Mouse (Mus musculus) intestine, embryonic 14.5 days (tissue): ENCODE measurements around the gene Mdga2. TPM values are rescaled to one million over a fixed set of nuclear protein-coding genes. Genes with fewer than 3 reads are reported as not detected.

ENCODE experiments used
- ATAC-seq: fragments of 200-750 bp; cut with Nextera tagmentation; replicated peaks from 2 replicates; pipeline ENCODE4 v1.8.0; 2017; ENCODE audit warnings: low read depth, moderate number of reproducible peaks, moderate TSS enrichment, moderate library complexity; ENCODE audit not compliant: low FRiP score, low TSS enrichment
- DNase-seq: peaks from one replicate; pipeline ENCODE4 v3.0.0-alpha.2; 2018; ENCODE audit warnings: low spot score
- H3K27ac ChIP-seq: fragments of 300-500 bp; sonication (generic); 2 replicates; pipeline ENCODE4 v1.5.1; 2014; ENCODE audit warnings: low read depth, mild to moderate bottlenecking, control low read depth
- H3K27me3 ChIP-seq: fragments of 300-500 bp; sonication (generic); replicated peaks from 2 replicates; pipeline ENCODE4 v1.6.1; 2014; ENCODE audit warnings: low read length, control low read depth; ENCODE audit not compliant: control insufficient read depth, insufficient read depth
- H3K36me3 ChIP-seq: fragments of 300-500 bp; sonication (generic); 2 replicates; pipeline ENCODE4 v1.6.1; 2014; ENCODE audit warnings: low read length, control low read depth; ENCODE audit not compliant: control insufficient read depth, insufficient read depth
- H3K4me1 ChIP-seq: fragments of 300-500 bp; sonication (generic); replicated peaks from 2 replicates; pipeline ENCODE4 v1.6.1; 2014; ENCODE audit warnings: low read length, control low read depth, mixed read lengths; ENCODE audit not compliant: control insufficient read depth, insufficient read depth
- H3K4me2 ChIP-seq: fragments of 300-500 bp; sonication (generic); 2 replicates; pipeline ENCODE4 v1.6.1; 2014; ENCODE audit warnings: low read length
- H3K4me3 ChIP-seq: fragments of 300-500 bp; sonication (generic); 2 replicates; pipeline ENCODE4 v1.5.1; 2014; ENCODE audit warnings: low read depth, low read length, control low read depth, mixed read lengths
- H3K9ac ChIP-seq: fragments of 300-500 bp; sonication (generic); 2 replicates; pipeline ENCODE4 v1.6.1; 2014; ENCODE audit warnings: mild to moderate bottlenecking, low read length
- H3K9me3 ChIP-seq: fragments of 300-500 bp; sonication (generic); 2 replicates; pipeline ENCODE4 v1.6.1; 2016; ENCODE audit warnings: low read length, control low read depth; ENCODE audit not compliant: control insufficient read depth
- WGBS: fragments of 180-500 bp; shearing (Covaris S2); extraction: QIAGEN DNeasy Blood & Tissue Kit; methylation state at CpG from one replicate; pipeline ENCODE4 v1.1.7; 2014; 5-methylcytosine and 5-hydroxymethylcytosine counted together
- polyA plus RNA-seq: library from polyadenylated mRNA; unstranded; fragments of >200 nt; fragmentation: Nextera tagmentation; extraction: Ambion mirVana; gene quantifications from 2 replicates; pipeline ENCODE4 v1.2.1, GENCODE M21; 2014

Mdga2 gene
- 0.86 and 0.91 TPM in 2 replicates for polyA plus RNA-seq

GRCm38 (mm10) chr12:67222221-67223025 lies at the start of gene Mdga2:
Gene Mdga2 (minus strand): TSS chr12:67222549.
- DNase-seq (peak; percentile 77), ATAC-seq (peak; percentile 67)
- no peaks in the 10 kb centered on the region for H3K36me3 ChIP-seq
- H3K4me1 ChIP-seq, result peaks cover 6% of the 10 kb centered on the region; the same call in 1 of the 2 replicates
- peak within 1 kb of the TSS; percentile 37 for H3K9ac ChIP-seq
- H3K27me3 ChIP-seq, result peaks cover 54% of the 10 kb centered on the region
- no peaks in the 10 kb centered on the region for H3K9me3 ChIP-seq
- peak within 1 kb of the TSS; percentile 59 for H3K4me3 ChIP-seq
- peak within 1 kb of the TSS; percentile 99 for H3K4me2 ChIP-seq
- WGBS, result under 1% methylated on average over 61 of the region's 61 CpGs
- H3K27ac ChIP-seq, result no peak within 1 kb of the TSS

- Histone ChIP-seq H3K9ac (no peak overlapping the region), H3K36me3 (no peaks in the 10 kb centered on the region), H3K9me3 (no peaks in the 10 kb centered on the region), H3K4me3 (no peak overlapping the region), H3K27me3 (no peaks in the 10 kb centered on the region), H3K27ac (no peak overlapping the region), H3K4me1 (no peaks in the 10 kb centered on the region), H3K4me2 (no peak overlapping the region)
- ATAC-seq (no peak), DNase-seq (peak; percentile 54)
- 73% methylated on average over 1 of the region's 1 CpGs for WGBS
Measured at GRCm38 (mm10) chr12:67267409-67267808, 45.1 kb upstream of the Mdga2 start.

DNA sequence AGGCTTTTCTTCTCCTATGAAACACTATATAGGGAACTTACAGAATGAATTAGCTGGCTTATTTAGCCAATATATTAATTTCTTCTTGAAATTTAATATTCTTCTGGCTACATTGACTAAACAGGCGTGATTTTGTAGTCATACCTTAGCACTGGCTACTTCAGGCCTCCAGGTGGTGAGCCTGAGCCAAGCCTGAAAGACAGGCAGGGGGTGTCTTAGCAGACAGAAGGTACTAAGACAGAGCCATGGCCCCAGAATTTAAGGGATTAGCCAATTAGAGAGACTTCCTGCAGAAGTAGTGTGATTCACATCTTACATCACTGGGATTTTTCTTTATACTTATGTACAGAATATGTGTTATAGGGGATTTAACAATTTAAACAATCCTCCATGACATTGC lies 1.2 kb upstream of the Mdga2 start:
- no peak for ATAC-seq
- Histone ChIP-seq H3K9ac (no peak overlapping the region), H3K4me1 (peaks cover 6% of the 10 kb centered on the region; the same call in 1 of the 2 replicates), H3K27ac (no peak overlapping the region), H3K27me3 (peaks cover 54% of the 10 kb centered on the region), H3K36me3 (no peaks in the 10 kb centered on the region), H3K9me3 (no peaks in the 10 kb centered on the region), H3K4me2 (no peak overlapping the region), H3K4me3 (no peak overlapping the region)
- 51% methylated on average over 1 of the region's 1 CpGs for WGBS
- DNase-seq, result no peak

- H3K4me3 ChIP-seq, result peak overlapping the region; percentile 59
- H3K4me1 ChIP-seq, result peaks cover 6% of the 10 kb centered on the region; the same call in 1 of the 2 replicates
Measured at GRCm38 (mm10) chr12:67221329-67222220, 774 bp downstream of the Mdga2 start.

GRCm38 (mm10) chr12:67220641-67221231 lies 1.6 kb downstream of the Mdga2 start:
- under 1% methylated on average over 43 of the region's 43 CpGs for WGBS
- H3K27me3 ChIP-seq, result peaks cover 54% of the 10 kb centered on the region
- H3K36me3 ChIP-seq, result no peaks in the 10 kb centered on the region
- peak overlapping the region; percentile 59 for H3K4me3 ChIP-seq
- peak; percentile 65 for DNase-seq
- no peak overlapping the region for H3K9ac ChIP-seq
- H3K27ac ChIP-seq, result no peak overlapping the region
- H3K9me3 ChIP-seq, result no peaks in the 10 kb centered on the region
- no peak for ATAC-seq
- H3K4me1 ChIP-seq, result peaks cover 6% of the 10 kb centered on the region; the same call in 1 of the 2 replicates
- H3K4me2 ChIP-seq, result peak overlapping the region; percentile 99

More at GRCm38 (mm10) chr12:67221329-67222220, 774 bp downstream of the Mdga2 start:
- under 1% methylated on average over 75 of the region's 78 CpGs for WGBS
- H3K9me3 ChIP-seq, result no peaks in the 10 kb centered on the region
- H3K9ac ChIP-seq, result peak overlapping the region; percentile 37
- H3K27ac ChIP-seq, result no peak overlapping the region
- ATAC-seq (peak; percentile 61), DNase-seq (peak; percentile 74)
- H3K27me3 ChIP-seq, result peaks cover 54% of the 10 kb centered on the region
- H3K36me3 ChIP-seq, result no peaks in the 10 kb centered on the region
- peak overlapping the region; percentile 99 for H3K4me2 ChIP-seq

DNA sequence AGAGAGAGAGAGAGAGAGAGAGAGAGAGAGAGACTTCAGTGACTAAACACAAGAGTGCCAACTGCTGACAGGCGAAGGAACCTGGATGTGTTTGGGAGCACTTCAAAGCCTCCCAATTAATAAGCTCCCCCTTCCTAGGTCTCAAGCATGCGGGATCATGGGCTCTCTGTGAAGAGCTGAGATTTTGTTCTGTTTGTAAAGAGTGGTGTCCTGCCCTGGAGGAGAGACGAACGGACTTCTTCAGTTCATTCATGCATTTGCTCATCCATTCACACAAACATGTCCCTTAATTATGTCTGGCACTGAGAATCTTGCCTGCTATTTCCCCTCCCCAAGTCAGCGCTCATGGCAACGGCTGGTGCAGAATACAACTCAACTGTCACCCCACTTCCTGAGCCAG lies 2.3 kb downstream of the Mdga2 start:
- H3K9me3 ChIP-seq, result no peaks in the 10 kb centered on the region
- H3K4me1 ChIP-seq, result peaks cover 6% of the 10 kb centered on the region; the same call in 1 of the 2 replicates
- no peaks in the 10 kb centered on the region for H3K36me3 ChIP-seq
- DNase-seq, result peak; percentile 52
- H3K27me3 ChIP-seq, result peaks cover 54% of the 10 kb centered on the region
- H3K9ac ChIP-seq, result no peak overlapping the region
- no peak for ATAC-seq
- no peak overlapping the region for H3K27ac ChIP-seq
- H3K4me3 ChIP-seq, result peak overlapping the region; percentile 59; the same call in 1 of the 2 replicates
- WGBS, result 10% methylated on average over 6 of the region's 6 CpGs
- peak overlapping the region; percentile 99 for H3K4me2 ChIP-seq

- H3K4me2 ChIP-seq, result no peak overlapping the region
- ATAC-seq, result no peak
- 25% methylated on average over 5 of the region's 5 CpGs for WGBS
- no peaks in the 10 kb centered on the region for H3K9me3 ChIP-seq
- no peak for DNase-seq
- peaks cover 6% of the 10 kb centered on the region; the same call in 1 of the 2 replicates for H3K4me1 ChIP-seq
- no peak overlapping the region for H3K27ac ChIP-seq
- H3K4me3 ChIP-seq, result no peak overlapping the region
- peaks cover 49% of the 10 kb centered on the region for H3K27me3 ChIP-seq
- H3K36me3 ChIP-seq, result no peaks in the 10 kb centered on the region
- H3K9ac ChIP-seq, result no peak overlapping the region
Measured at GRCm38 (mm10) chr12:67219564-67219963, 2.8 kb downstream of the Mdga2 start.

- Histone ChIP-seq H3K4me1 (no peaks in the 10 kb centered on the region), H3K4me2 (no peak overlapping the region), H3K4me3 (no peak overlapping the region), H3K9ac (no peak overlapping the region), H3K36me3 (no peaks in the 10 kb centered on the region), H3K27me3 (no peaks in the 10 kb centered on the region), H3K9me3 (no peaks in the 10 kb centered on the region), H3K27ac (no peak overlapping the region)
- 67% methylated on average over 2 of the region's 2 CpGs for WGBS
- DNase-seq, result no peak
- ATAC-seq, result no peak
Measured at GRCm38 (mm10) chr12:67212801-67213200, 9.5 kb downstream of the Mdga2 start.
